8 mouse cellular contexts compared by ENCODE assay signal in the genomic region with DNA sequence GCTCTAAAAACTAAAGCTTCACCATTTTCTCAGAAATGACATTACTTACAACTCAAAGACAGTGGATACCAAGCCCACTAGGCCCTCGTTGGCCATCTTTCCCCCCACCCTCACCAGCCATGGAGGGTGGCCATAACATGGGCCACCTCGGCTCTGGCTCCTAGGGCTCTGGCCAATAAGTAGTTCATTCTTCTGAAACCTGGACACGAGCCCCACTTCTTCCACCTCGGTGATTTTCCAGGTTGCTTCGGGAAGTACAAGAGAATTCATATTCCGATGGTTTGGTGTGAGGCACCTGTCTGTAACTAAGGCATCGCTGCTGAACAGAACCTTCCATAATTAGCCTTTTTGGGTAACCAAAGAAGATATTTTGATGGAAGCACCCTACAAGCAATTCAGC.
A peak's percentile ranks its signal among the peaks of the same experiment; 100 is the strongest.
DNase-seq lines count a peak whose midpoint lies in the region; ATAC-seq and TF ChIP-seq lines count a peak whose summit lies in the region.

No protein-coding gene starts in this region.

- no peak for TF ChIP-seq POLR2A in myocyte (IDR thresholded peaks at IDR 0.05; ENCODE audit: insufficient read length, low read depth)

- peak overlapping the region; percentile 72 for H3K4me3 ChIP-seq in intestine, embryonic 15.5 days (replicated peaks)
- peak overlapping the region; percentile 94 for H3K4me3 ChIP-seq in myocyte

- WGBS in intestine, embryonic 15.5 days, result 50% methylated on average over 7 of the region's 7 CpGs

- peak overlapping the region; percentile 15 for H3ac ChIP-seq in myocyte (ENCODE audit: control insufficient read depth, insufficient read length)

- no peaks in the 10 kb centered on the region for H3K36me3 ChIP-seq in intestine, embryonic 15.5 days
- H3K36me3 ChIP-seq in myocyte (ENCODE audit: control insufficient read depth, insufficient read depth), result no peaks in the 10 kb centered on the region

- peak overlapping the region; percentile 83 for H3K9ac ChIP-seq in intestine, embryonic 15.5 days

- peak overlapping the region; percentile 66 for H3K4me2 ChIP-seq in intestine, embryonic 15.5 days (replicated peaks)
- peak overlapping the region; percentile 73 for H3K4me2 ChIP-seq in myocyte (ENCODE audit: low read depth)

- peaks cover 20% of the 10 kb centered on the region for H3K79me2 ChIP-seq in myocyte (ENCODE audit: control insufficient read depth, insufficient read depth)

- no peak for ATAC-seq in CD4-positive, CD25-positive, alpha-beta regulatory T cell, adult 4 months
- no peak for ATAC-seq in intestine, embryonic 15.5 days

- peaks cover 6% of the 10 kb centered on the region; the same call in 1 of the 2 replicates for H3K4me1 ChIP-seq in intestine, embryonic 15.5 days (replicated peaks)

- no peaks in the 10 kb centered on the region for H3K9me3 ChIP-seq in intestine, embryonic 15.5 days

- no peaks in the 10 kb centered on the region for H3K27me3 ChIP-seq in intestine, embryonic 15.5 days (replicated peaks)
- no peaks in the 10 kb centered on the region for H3K27me3 ChIP-seq in myocyte (ENCODE audit: control insufficient read depth, insufficient read depth, insufficient read length)

- DNase-seq in CD4-positive, CD25-positive, alpha-beta regulatory T cell, adult 2 months (ENCODE audit: low read depth, low spot score), result peak; percentile 16
- DNase-seq in thymus, postnatal 25 days, result peak; percentile 6
- no peak for DNase-seq in thymus, adult 18-20 months
- DNase-seq in urinary bladder, postnatal 10 days (ENCODE audit: low spot score), result no peak
- DNase-seq in frontal cortex, adult 2 months (ENCODE audit: extremely low spot score in 1 of 2, low spot score in 1 of 2), result no peak

- H3K27ac ChIP-seq in intestine, embryonic 15.5 days, result peak overlapping the region; percentile 94

TF ChIP-seq in myocyte, 11 proteins besides CTCF, POLR2A, EP300 and RAD21:
- no peak for TF ChIP-seq REST (IDR thresholded peaks at IDR 0.05; ENCODE audit: insufficient read depth, insufficient read length)
- no peak for TF ChIP-seq E2F4 (IDR thresholded peaks at IDR 0.05; ENCODE audit: insufficient read depth)

Comparison
In these comparisons a context has a peak if more than half of its experiments do, and no peak if none do; other contexts are left out.
1. DNase-seq: peak in CD4-positive, CD25-positive, alpha-beta regulatory T cell, adult 2 months (single experiment) and thymus, postnatal 25 days (single experiment); none in thymus, adult 18-20 months (0 of 2), urinary bladder, postnatal 10 days (single experiment) and frontal cortex, adult 2 months (0 of 2).